8 mouse cellular contexts compared by ENCODE assay signal in the genomic region with DNA sequence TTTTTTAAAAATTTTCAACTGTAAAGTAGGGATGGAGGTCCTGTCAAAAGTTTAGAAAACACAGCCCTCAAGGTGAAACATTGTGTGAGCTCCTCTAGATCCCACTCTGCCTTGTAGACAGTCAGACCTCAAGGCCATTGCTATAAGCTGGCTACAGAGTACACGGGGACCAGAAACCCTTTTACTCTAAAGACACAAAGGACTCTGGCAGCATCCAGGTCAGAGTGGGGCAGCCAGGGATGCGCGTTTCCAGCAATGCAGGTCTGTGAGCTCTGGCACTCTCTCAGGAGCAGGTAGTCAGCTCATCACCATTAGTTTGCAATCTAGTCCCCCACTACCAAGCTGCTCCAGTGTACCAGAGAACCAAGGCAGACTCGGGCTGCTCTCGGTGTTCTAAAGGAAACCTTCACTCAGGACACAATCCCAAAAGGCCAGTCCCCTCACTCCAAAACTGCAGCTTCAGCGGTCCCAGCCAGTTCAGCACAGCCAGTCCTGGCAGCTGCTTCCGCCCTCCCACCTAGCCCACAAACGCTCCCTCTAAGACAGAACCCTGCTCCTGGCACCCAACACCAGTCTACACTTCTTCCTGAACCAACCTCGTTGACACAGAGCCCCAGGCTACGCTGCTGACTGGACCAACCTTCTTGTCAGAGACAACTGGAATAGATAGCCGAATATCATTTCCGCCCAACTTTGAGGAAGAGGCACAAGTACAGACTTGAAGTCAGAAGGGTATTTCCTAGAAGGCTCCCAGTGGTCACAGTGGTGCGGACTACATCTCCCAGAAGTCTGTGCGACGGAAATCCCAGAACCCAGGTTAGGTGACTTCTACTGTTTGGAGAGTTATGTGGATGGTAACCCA. TPM values are rescaled to one million over a fixed set of nuclear protein-coding genes. Genes with fewer than 3 reads are reported as not detected.
DNase-seq lines count a peak whose midpoint lies in the region; ATAC-seq lines count a peak whose summit lies in the region.
"Not testable (repeated sequence)": the region's sequence is repeated elsewhere in the genome, so short reads cannot be mapped to it uniquely, and the experiment has no call there.

A gene (minus strand): TSS at position 684 of the 862 bp plus-strand sequence.
A gene (minus strand): TSS at position 761 of the 862 bp plus-strand sequence.

- intact Hi-C loops in left cerebral cortex, postnatal 10 days (cut with DNase I): loop anchor here (2.0 kb wide), 1 partner anchor 200 kb away; no protein-coding TSS in a partner anchor

- H3K4me1 ChIP-seq in megakaryocyte, embryonic 14.5 days: not testable (repeated sequence)

- ATAC-seq in inflammation-experienced regulatory T-cells, adult 6 months: peak; percentile 99

- not testable (repeated sequence) for H3K36me3 ChIP-seq in megakaryocyte, embryonic 14.5 days (replicated peaks; ENCODE audit: low read length)

- not testable (repeated sequence) for H3K27me3 ChIP-seq in megakaryocyte, embryonic 14.5 days (replicated peaks)

- H3K4me3 ChIP-seq in megakaryocyte, embryonic 14.5 days (replicated peaks): peak within 1 kb of the TSS; percentile 93

- not testable (repeated sequence) for H3K9me3 ChIP-seq in megakaryocyte, embryonic 14.5 days

- peak; percentile 82 for DNase-seq in ZHBTc4 (ENCODE audit: low read depth, low spot score)
- DNase-seq in embryo, embryonic 11.5 days (ENCODE audit: low read depth, low spot score): peak; percentile 43
- DNase-seq in gastrocnemius, postnatal 25 days: peak; percentile 57
- DNase-seq in left cerebral cortex, postnatal 10 days (ENCODE audit: extremely low spot score in 1 of 2, low spot score in 2 of 2): peak; percentile 51 to 53
- peak; percentile 17 for DNase-seq in right cerebral cortex, postnatal 14 days
- peak; percentile 46 for DNase-seq in urinary bladder, postnatal 25 days (ENCODE audit: low spot score)

RNA-seq across cellular contexts. Expression of the first gene that starts in this region (rescaled TPM):
- 1 to 10 TPM in 1 of 2 experiments, not detected in 1; 1.2 TPM for total RNA-seq in gastrocnemius, postnatal 25 days (2021)
- polyA plus RNA-seq in inflammation-experienced regulatory T-cells, adult 6 months (2017; shearing (Covaris generic)): 1 to 10 TPM in 2 of 3 experiments, under 1 TPM in 1; 0.78 to 2.9 (median 2.5) TPM
- total RNA-seq in left cerebral cortex, postnatal 10 days (2021): not detected
- not detected in 2 replicates for polyA plus RNA-seq in megakaryocyte, embryonic 14.5 days (2012; ENCODE audit: insufficient read depth, low replicate concordance)

RNA-seq across cellular contexts. Expression of the second gene that starts in this region (rescaled TPM):
- total RNA-seq in gastrocnemius, postnatal 25 days (2021): under 1 TPM; 0.23 to 0.32 TPM
- polyA plus RNA-seq in inflammation-experienced regulatory T-cells, adult 6 months (2017; shearing (Covaris generic)): 1 to 10 TPM; 5.5 to 7.2 (median 5.6) TPM
- total RNA-seq in left cerebral cortex, postnatal 10 days (2021): under 1 TPM; 0.67 to 0.69 TPM
- not detected in 2 replicates for polyA plus RNA-seq in megakaryocyte, embryonic 14.5 days (2012; ENCODE audit: insufficient read depth, low replicate concordance)

Comparison
In these comparisons a context has a peak if more than half of its experiments do, and no peak if none do; other contexts are left out.
1. Peak in every context shown above with its lines: DNase-seq, ATAC-seq and H3K4me3 ChIP-seq.
2. Peak in DNase-seq in left cerebral cortex, postnatal 10 days; RNA of the genes that start here not detected or under 1 TPM.
3. DNase-seq: peak in every context shown above with its lines; median percentile 82 in ZHBTc4; 57 in gastrocnemius, postnatal 25 days; 52 in left cerebral cortex, postnatal 10 days; 46 in urinary bladder, postnatal 25 days; 43 in embryo, embryonic 11.5 days; 17 in right cerebral cortex, postnatal 14 days.